Mouse (Mus musculus): ENCODE data around the gene Arhgap15.

Gene Arhgap15

GRCm38 (mm10) chr2:44234856-44235255 is 486.2 kb downstream of the Arhgap15 start:
- POLR2A ChIA-PET: no interaction called here
- CTCF ChIA-PET: no interaction called here

GRCm38 (mm10) chr2:44241657-44242454 is 493.2 kb downstream of the Arhgap15 start:
- CTCF ChIA-PET: no interaction called here
- POLR2A ChIA-PET: interaction anchor here in 1 of 4 experiments (0.6 kb wide), 1 partner anchor 323 kb away, joined by 3 read pairs; no protein-coding TSS in a partner anchor

- ChIA-PET POLR2A (interaction anchor here in 1 of 4 experiments (1.5 kb wide), 1 partner anchor 24 kb away, joined by 3 read pairs; no protein-coding TSS in a partner anchor), CTCF (no interaction called here)
Measured at GRCm38 (mm10) chr2:44242628-44243255, 494.1 kb downstream of the Arhgap15 start.

GRCm38 (mm10) chr2:44255343-44255742 is 506.7 kb downstream of the Arhgap15 start:
- POLR2A ChIA-PET: no interaction called here
- CTCF ChIA-PET: no interaction called here

GRCm38 (mm10) chr2:44257946-44258345 is 509.3 kb downstream of the Arhgap15 start:
- ChIA-PET CTCF (no interaction called here), POLR2A (interaction anchor here in 1 of 4 experiments (0.6 kb wide), 1 partner anchor 1253 kb away, joined by 3 read pairs; no protein-coding TSS in a partner anchor)

- ChIA-PET CTCF (no interaction called here), POLR2A (no interaction called here)
Measured at GRCm38 (mm10) chr2:44271455-44272346, 523.1 kb downstream of the Arhgap15 start.

- ChIA-PET POLR2A (interaction anchor here in 1 of 4 experiments (0.7 kb wide), 1 partner anchor 51 kb away, joined by 3 read pairs; no protein-coding TSS in a partner anchor), CTCF (no interaction called here)
Measured at GRCm38 (mm10) chr2:44272606-44273005, 524.0 kb downstream of the Arhgap15 start.

- ChIA-PET CTCF (no interaction called here), POLR2A (interaction anchor here in 1 of 4 experiments (0.6 kb wide), 1 partner anchor 606 kb away, joined by 3 read pairs; no protein-coding TSS in a partner anchor)
Measured at GRCm38 (mm10) chr2:44274425-44274824, 525.8 kb downstream of the Arhgap15 start.

GRCm38 (mm10) chr2:44286181-44286719 is 537.6 kb downstream of the Arhgap15 start:
- ChIA-PET CTCF (no interaction called here), POLR2A (interaction anchor here in 1 of 4 experiments (0.5 kb wide), 1 partner anchor 34 kb away, joined by 3 read pairs; no protein-coding TSS in a partner anchor)

- POLR2A ChIA-PET: no interaction called here
- CTCF ChIA-PET: interaction anchor here in 1 of 4 experiments (0.6 kb wide), 1 partner anchor 1380 kb away, joined by 3 read pairs; no protein-coding TSS in a partner anchor
Measured at GRCm38 (mm10) chr2:44299156-44299555, 550.5 kb downstream of the Arhgap15 start.

- ChIA-PET CTCF (no interaction called here), POLR2A (no interaction called here)
Measured at GRCm38 (mm10) chr2:44299909-44300308, 551.3 kb downstream of the Arhgap15 start.

GRCm38 (mm10) chr2:44300466-44300865 is 551.8 kb downstream of the Arhgap15 start:
- POLR2A ChIA-PET: interaction anchor here in 1 of 4 experiments (0.7 kb wide), 1 partner anchor 8 kb away, joined by 3 read pairs; no protein-coding TSS in a partner anchor
- CTCF ChIA-PET: no interaction called here

- POLR2A ChIA-PET: no interaction called here
- CTCF ChIA-PET: interaction anchor here in 1 of 4 experiments (0.7 kb wide), 1 partner anchor 1311 kb away, joined by 3 read pairs; no protein-coding TSS in a partner anchor
Measured at GRCm38 (mm10) chr2:44304261-44304970, 555.8 kb downstream of the Arhgap15 start.

- CTCF ChIA-PET: interaction anchor here in 1 of 4 experiments (0.7 kb wide), 1 partner anchor 1312 kb away, joined by 3 read pairs; no protein-coding TSS in a partner anchor
Measured at GRCm38 (mm10) chr2:44304971-44305808, 556.6 kb downstream of the Arhgap15 start.

GRCm38 (mm10) chr2:44306137-44306536 is 557.5 kb downstream of the Arhgap15 start:
- POLR2A ChIA-PET: interaction anchor here in 1 of 4 experiments (0.7 kb wide), 1 partner anchor 338 kb away, joined by 3 read pairs; no protein-coding TSS in a partner anchor
- CTCF ChIA-PET: no interaction called here

More at GRCm38 (mm10) chr2:44304971-44305808, 556.6 kb downstream of the Arhgap15 start:
- POLR2A ChIA-PET: interaction anchor here in 1 of 4 experiments (0.7 kb wide), 1 partner anchor 337 kb away, joined by 3 read pairs; no protein-coding TSS in a partner anchor

GRCm38 (mm10) chr2:44309124-44309523 is 560.5 kb downstream of the Arhgap15 start:
- POLR2A ChIA-PET: interaction anchor here in 1 of 4 experiments (0.6 kb wide), 1 partner anchor 9 kb away, joined by 3 read pairs; no protein-coding TSS in a partner anchor
- CTCF ChIA-PET: no interaction called here

- POLR2A ChIA-PET: no interaction called here
- CTCF ChIA-PET: no interaction called here
Measured at GRCm38 (mm10) chr2:44309556-44309955, 560.9 kb downstream of the Arhgap15 start.

Measured in embryonic stem cell, embryonic (primary cell).